Mouse (Mus musculus) bone marrow, adult 2 months (tissue): ENCODE measurements at regions not wholly inside any gene's neighbourhood (a gene's known extent, or its start where the extent isn't known, plus 50 kb on each side); places are given as distances from the start of the nearest gene placed in this dataset.

ENCODE experiments used
- CTCF ChIP-seq: fragments of 200-500 bp; IDR thresholded peaks from 2 replicates; pipeline ENCODE4 v1.5.1; 2011; ENCODE audit warnings: low read length, control low read depth; ENCODE audit not compliant: control insufficient read depth, insufficient read depth
- POLR2A ChIP-seq: fragments of 200-500 bp; IDR thresholded peaks from 2 replicates; pipeline ENCODE4 v1.6.1; 2011; ENCODE audit warnings: low read depth, mild to moderate bottlenecking, control low read depth, low read length, borderline replicate concordance; ENCODE audit not compliant: control insufficient read depth

- TF ChIP-seq CTCF (no peak), POLR2A (no peak)
Observed at GRCm38 (mm10) chr2:169443271-169443670, 144.3 kb downstream of the Gm11011 start.
